Mouse (Mus musculus) embryonic facial prominence, embryonic 11.5 days (tissue): ENCODE measurements at regions not wholly inside any gene's neighbourhood (a gene's known extent, or its start where the extent isn't known, plus 50 kb on each side); places are given as distances from the start of the nearest gene placed in this dataset.
A peak's percentile ranks its signal among the peaks of the same experiment; 100 is the strongest.
"Not testable (repeated sequence)": the region's sequence is repeated elsewhere in the genome, so short reads cannot be mapped to it uniquely, and the experiment has no call there.

ENCODE experiments used
- ATAC-seq: fragments of 200-750 bp; cut with Nextera tagmentation; replicated peaks from 2 replicates; pipeline ENCODE4 v1.8.0; 2017; ENCODE audit warnings: low read depth; ENCODE audit not compliant: insufficient number of reproducible peaks, low FRiP score, low TSS enrichment
- DNase-seq: peaks from one replicate; pipeline ENCODE4 v3.0.0-alpha.2; 2015; ENCODE audit warnings: low spot score
- H3K27ac ChIP-seq: fragments of 300-500 bp; sonication (generic); replicated peaks from 2 replicates; pipeline ENCODE4 v1.5.1; 2014; ENCODE audit warnings: mild to moderate bottlenecking, low read depth, low read length, control low read depth
- H3K27me3 ChIP-seq: fragments of 300-500 bp; sonication (generic); 2 replicates; pipeline ENCODE4 v1.6.1; 2014; ENCODE audit warnings: mild to moderate bottlenecking, low read length, moderate library complexity, mixed read lengths; ENCODE audit not compliant: control insufficient read depth, insufficient read depth
- H3K36me3 ChIP-seq: fragments of 300-500 bp; sonication (generic); replicated peaks from 2 replicates; pipeline ENCODE4 v1.6.1; 2014; ENCODE audit warnings: low read depth, mild to moderate bottlenecking, low read length, moderate library complexity, mixed read lengths; ENCODE audit not compliant: control insufficient read depth, insufficient read depth
- H3K4me1 ChIP-seq: fragments of 300-500 bp; sonication (generic); 2 replicates; pipeline ENCODE4 v1.6.1; 2014; ENCODE audit warnings: low read length, mixed read lengths; ENCODE audit not compliant: control insufficient read depth, insufficient read depth
- H3K4me2 ChIP-seq: fragments of 300-500 bp; sonication (generic); 2 replicates; pipeline ENCODE4 v1.6.1; 2014; ENCODE audit warnings: low read depth, mild to moderate bottlenecking, control low read depth, low read length, moderate library complexity
- H3K4me3 ChIP-seq: fragments of 300-500 bp; sonication (generic); 2 replicates; pipeline ENCODE4 v1.5.1; 2014; ENCODE audit warnings: low read depth, low read length, control low read depth
- H3K9ac ChIP-seq: fragments of 300-500 bp; sonication (generic); replicated peaks from 2 replicates; pipeline ENCODE4 v1.6.1; 2014; ENCODE audit warnings: mild to moderate bottlenecking, control low read depth, low read length
- H3K9me3 ChIP-seq: fragments of 300-500 bp; sonication (generic); replicated peaks from 2 replicates; pipeline ENCODE4 v1.6.1; 2016; ENCODE audit warnings: mild to moderate bottlenecking, low read length, inconsistent platforms, mixed read lengths; ENCODE audit not compliant: control insufficient read depth
- WGBS: fragments of 180-500 bp; shearing (Covaris S2); extraction: QIAGEN DNeasy Blood & Tissue Kit; methylation state at CpG from one replicate; pipeline ENCODE4 v1.1.7; 2014; 5-methylcytosine and 5-hydroxymethylcytosine counted together

DNA sequence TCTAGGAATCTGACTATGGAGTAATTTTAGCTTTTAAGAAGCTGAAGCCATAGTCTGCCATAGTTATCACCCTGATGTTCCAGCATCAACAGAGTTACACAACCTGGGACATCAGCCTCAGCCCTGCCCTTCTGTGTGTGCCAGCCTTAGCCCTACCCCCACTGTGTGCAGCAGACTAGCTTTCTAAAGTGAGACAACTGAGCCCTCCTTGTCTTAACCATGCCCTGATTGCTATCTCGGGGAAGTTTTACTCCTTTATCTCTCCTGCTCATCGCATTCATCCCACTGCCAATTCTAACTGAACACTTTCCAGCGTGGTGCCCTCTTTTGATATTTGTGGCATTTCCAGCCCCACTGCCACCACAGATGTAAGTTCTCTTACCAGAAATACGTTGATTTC lies 522.5 kb upstream of the Dab2 start:
- ATAC-seq = no peak
- H3K9ac ChIP-seq = no peak overlapping the region
- no peak overlapping the region for H3K4me2 ChIP-seq
- no peak for DNase-seq
- H3K4me1 ChIP-seq = no peaks in the 10 kb centered on the region
- no peaks in the 10 kb centered on the region for H3K9me3 ChIP-seq
- no peak overlapping the region for H3K4me3 ChIP-seq
- no peaks in the 10 kb centered on the region for H3K27me3 ChIP-seq
- no peaks in the 10 kb centered on the region for H3K36me3 ChIP-seq
- H3K27ac ChIP-seq = no peak overlapping the region
- 81% methylated on average over 4 of the region's 4 CpGs for WGBS

DNA sequence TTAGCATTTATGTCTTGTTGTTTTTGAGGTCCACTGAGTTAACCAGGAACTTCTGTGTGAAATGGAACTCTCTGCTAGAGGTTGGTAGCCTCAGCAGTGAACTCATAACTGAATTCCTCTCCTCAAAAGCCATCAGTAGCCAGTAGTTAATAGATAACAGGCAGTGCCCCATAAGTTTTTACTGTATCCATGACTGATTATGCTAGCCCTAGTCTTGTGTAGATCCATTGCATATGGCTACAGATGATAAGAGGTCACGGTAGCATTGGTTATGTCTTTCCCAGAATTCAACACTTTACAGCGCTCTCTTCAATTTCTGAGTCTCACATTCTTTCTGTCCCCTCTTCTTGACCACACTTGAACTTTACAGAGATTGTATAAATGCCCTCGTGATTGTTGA lies 499.7 kb upstream of the Dab2 start:
- no peak overlapping the region for H3K27ac ChIP-seq
- H3K4me3 ChIP-seq = no peak overlapping the region
- H3K36me3 ChIP-seq = no peaks in the 10 kb centered on the region
- H3K4me1 ChIP-seq = no peaks in the 10 kb centered on the region
- ATAC-seq (no peak), DNase-seq (no peak)
- no peak overlapping the region for H3K9ac ChIP-seq
- no peak overlapping the region for H3K4me2 ChIP-seq
- WGBS = 90% methylated on average over 3 of the region's 3 CpGs
- no peaks in the 10 kb centered on the region for H3K9me3 ChIP-seq
- H3K27me3 ChIP-seq = no peaks in the 10 kb centered on the region

DNA sequence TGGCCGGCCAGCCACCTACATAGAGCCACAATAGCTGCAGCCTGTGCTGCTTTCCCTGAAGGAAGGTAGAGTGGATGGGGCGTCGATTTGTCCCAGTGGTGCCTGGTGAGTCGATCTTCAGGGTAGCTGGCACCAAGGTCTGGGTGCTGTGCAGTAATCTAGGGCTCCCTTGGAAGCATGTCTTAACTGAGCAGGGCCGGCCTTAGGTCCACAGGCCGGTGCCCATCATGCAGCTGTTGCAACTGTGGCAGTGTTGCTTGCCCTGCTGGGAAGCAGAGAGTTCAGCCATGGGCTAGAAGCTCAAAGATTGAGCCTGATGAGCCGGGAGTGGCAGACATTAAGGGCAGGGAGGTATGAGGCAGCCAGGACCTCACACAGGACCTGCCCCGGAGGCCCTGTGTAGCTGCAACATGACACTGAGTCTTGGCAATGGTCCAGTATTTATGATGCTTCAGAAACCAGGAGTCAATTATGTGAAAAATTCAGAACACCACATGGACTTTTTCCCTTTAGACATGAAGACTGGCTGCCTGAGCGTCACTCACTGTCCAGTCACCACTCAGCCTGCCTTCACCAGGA lies 488.3 kb upstream of the Dab2 start:
- Histone ChIP-seq H3K27me3 (no peaks in the 10 kb centered on the region), H3K27ac (no peak overlapping the region), H3K9ac (no peak overlapping the region), H3K4me1 (no peaks in the 10 kb centered on the region; the same call in 1 of the 2 replicates), H3K4me2 (no peak overlapping the region), H3K4me3 (no peak overlapping the region), H3K36me3 (no peaks in the 10 kb centered on the region), H3K9me3 (no peaks in the 10 kb centered on the region)
- DNase-seq (peak; percentile 51), ATAC-seq (0 out of 2 replicates have a peak, but pooled peaks have one; percentile 59)
- 67% methylated on average over 9 of the region's 9 CpGs for WGBS

- no peak overlapping the region for H3K9ac ChIP-seq
- DNase-seq (no peak), ATAC-seq (no peak)
- WGBS = 95% methylated on average over 1 of the region's 1 CpGs
- H3K27me3 ChIP-seq = no peaks in the 10 kb centered on the region
- H3K27ac ChIP-seq = no peak overlapping the region
- H3K9me3 ChIP-seq = no peaks in the 10 kb centered on the region
- H3K4me1 ChIP-seq = no peaks in the 10 kb centered on the region; the same call in 1 of the 2 replicates
- no peak overlapping the region for H3K4me2 ChIP-seq
- no peaks in the 10 kb centered on the region for H3K36me3 ChIP-seq
- H3K4me3 ChIP-seq = no peak overlapping the region
Measured at GRCm38 (mm10) chr15:5811958-5812357, 487.6 kb upstream of the Dab2 start.

DNA sequence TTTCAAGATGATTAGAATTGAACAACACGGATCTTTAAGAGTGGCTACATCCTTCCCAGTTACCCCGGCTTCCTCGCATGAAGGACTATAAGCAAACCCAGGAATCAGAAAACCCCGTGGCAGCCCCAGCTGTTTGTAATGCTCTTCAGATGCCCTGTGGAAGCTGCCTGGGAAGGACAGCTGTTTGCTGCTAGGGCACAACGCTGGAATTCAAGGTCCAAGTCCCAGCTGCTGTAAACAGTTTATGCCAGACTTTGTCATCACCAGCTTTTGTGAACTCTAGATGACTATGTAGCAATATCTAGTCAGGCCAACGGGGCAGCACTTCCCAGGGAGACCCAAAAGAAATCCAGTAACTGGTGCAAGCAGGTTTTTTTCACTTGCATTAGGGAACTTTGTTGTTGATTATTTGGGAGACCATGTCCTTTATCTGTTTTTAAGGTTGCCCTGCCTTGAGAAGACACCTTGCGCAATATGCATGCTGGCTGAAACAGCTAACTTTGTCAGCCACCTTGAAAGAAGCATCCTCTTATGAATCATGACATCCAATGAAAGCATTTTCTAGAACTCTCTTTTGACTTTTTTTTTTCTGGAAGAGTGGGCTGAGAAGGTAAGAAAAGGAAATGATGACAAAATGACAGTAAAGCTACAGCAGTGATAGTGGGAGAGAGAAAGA lies 481.5 kb upstream of the Dab2 start:
- H3K9ac ChIP-seq = no peak overlapping the region
- H3K4me3 ChIP-seq = no peak overlapping the region
- DNase-seq (peak; percentile 45), ATAC-seq (no peak)
- H3K36me3 ChIP-seq = no peaks in the 10 kb centered on the region
- H3K4me2 ChIP-seq = no peak overlapping the region
- 49% methylated on average over 7 of the region's 7 CpGs for WGBS
- no peaks in the 10 kb centered on the region for H3K27me3 ChIP-seq
- H3K27ac ChIP-seq = no peak overlapping the region
- H3K4me1 ChIP-seq = no peaks in the 10 kb centered on the region
- H3K9me3 ChIP-seq = no peaks in the 10 kb centered on the region

DNA sequence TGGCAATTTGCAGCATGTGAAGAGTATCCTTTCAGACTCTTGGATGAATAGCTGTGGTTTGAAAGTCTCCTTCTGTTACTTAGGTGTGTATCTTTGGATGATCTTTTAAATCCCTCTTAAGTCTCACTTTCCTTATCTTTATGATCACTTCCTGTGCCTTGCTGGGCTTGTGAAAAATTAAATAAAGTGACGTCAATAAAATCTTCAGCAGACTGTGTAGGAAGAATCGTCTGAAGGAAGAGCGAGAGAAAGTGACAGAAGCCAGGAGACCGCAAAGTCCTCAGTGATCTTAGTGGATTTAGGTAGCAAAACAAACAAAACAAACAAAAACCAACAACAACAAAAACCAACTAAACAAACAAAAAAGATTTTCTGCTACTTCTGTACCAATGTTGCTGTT lies 459.6 kb upstream of the Dab2 start:
- DNase-seq = no peak
- H3K9ac ChIP-seq = no peak overlapping the region
- WGBS = 84% methylated on average over 4 of the region's 4 CpGs
- no peak for ATAC-seq
- no peak overlapping the region for H3K4me2 ChIP-seq
- H3K4me1 ChIP-seq = no peaks in the 10 kb centered on the region
- no peaks in the 10 kb centered on the region for H3K36me3 ChIP-seq
- no peak overlapping the region for H3K4me3 ChIP-seq
- no peak overlapping the region for H3K27ac ChIP-seq
- no peaks in the 10 kb centered on the region for H3K27me3 ChIP-seq
- no peaks in the 10 kb centered on the region for H3K9me3 ChIP-seq

DNA sequence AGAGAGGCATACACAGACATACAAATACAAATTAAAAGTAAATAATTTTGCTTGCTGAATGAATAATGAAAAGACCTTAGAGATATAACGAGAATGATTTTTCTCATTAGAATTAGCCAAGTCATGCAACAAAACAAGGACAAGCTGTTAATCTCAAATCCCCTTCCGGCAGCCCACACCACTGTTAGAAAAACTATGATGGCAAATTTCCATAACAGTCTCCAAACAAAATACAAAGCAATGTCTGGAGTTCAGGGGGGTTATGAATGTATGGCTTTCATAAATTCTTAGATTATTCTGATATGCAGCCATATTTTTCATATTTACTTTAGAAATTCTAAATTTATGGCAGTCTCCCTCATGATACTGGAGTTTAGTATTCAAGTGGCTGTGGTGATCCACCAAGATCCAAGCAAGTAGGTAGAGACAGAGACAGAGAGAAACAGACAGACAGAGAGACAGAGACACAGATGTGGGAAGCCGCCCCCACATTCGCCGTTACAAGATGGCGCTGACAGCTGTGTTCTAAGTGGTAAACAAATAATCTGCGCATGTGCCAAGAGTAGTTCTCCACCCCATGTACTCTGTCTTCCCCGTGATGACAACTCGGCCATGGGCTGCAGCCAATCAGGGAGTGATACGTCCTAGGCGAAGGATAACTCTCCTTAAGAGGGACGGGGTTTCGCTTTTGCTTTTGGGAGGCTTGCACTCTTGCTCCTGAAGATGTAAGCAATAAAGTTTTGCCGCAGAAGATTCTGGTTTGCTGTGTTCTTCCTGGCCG lies 458.0 kb upstream of the Dab2 start:
- not testable (repeated sequence) for H3K36me3 ChIP-seq, H3K9me3 ChIP-seq, H3K27me3 ChIP-seq

DNA sequence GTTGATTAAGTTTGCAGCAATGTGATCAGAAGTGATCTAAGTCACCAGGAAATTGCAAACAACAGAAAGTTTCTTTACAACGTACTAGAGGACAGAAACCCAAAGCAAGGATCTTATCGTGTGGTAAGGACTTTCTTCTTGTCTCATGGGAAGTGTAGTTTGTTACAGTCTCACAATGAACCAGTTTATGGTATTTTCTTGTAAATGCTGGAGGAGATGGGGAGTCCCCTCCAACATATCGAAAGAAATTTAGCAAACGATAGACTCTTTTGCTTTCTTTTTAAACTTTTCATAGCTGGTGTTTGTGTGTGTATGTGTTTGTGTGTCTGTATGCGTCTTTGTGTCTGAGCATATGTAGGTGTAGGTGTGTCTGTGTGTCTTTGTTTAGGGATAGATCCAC lies 453.0 kb upstream of the Dab2 start:
- DNase-seq (no peak), ATAC-seq (no peak)
- H3K9ac ChIP-seq = no peak overlapping the region

More for the DNA sequence above, 458.0 kb upstream of the Dab2 start:
- DNase-seq, H3K4me3 ChIP-seq, H3K4me2 ChIP-seq, H3K9ac ChIP-seq, ATAC-seq, H3K4me1 ChIP-seq, H3K27ac ChIP-seq: not testable (repeated sequence)
- WGBS = 94% methylated on average over 15 of the region's 15 CpGs

More for the DNA sequence above, 453.0 kb upstream of the Dab2 start:
- Histone ChIP-seq H3K9me3 (no peaks in the 10 kb centered on the region), H3K4me3 (no peak overlapping the region), H3K36me3 (no peaks in the 10 kb centered on the region), H3K4me2 (no peak overlapping the region), H3K27ac (no peak overlapping the region), H3K27me3 (no peaks in the 10 kb centered on the region), H3K4me1 (no peaks in the 10 kb centered on the region)
- WGBS = 87% methylated on average over 5 of the region's 5 CpGs
